Mouse (Mus musculus) stomach, adult 2 months (tissue): Measurements from ENCODE around the gene Cntn1. TPM values are rescaled to one million over a fixed set of nuclear protein-coding genes. Genes with fewer than 3 reads are reported as not detected.

Experiments used
- polyA plus RNA-seq: library from polyadenylated mRNA; depleted of rRNA; stranded (reverse); fragments of >200 nt; gene quantifications from 2 replicates; pipeline ENCODE4 v1.2.3, GENCODE M21; 2012; rRNA removed

Gene Cntn1
- 0.04 and 0.06 TPM in 2 replicates for polyA plus RNA-seq

DNA sequence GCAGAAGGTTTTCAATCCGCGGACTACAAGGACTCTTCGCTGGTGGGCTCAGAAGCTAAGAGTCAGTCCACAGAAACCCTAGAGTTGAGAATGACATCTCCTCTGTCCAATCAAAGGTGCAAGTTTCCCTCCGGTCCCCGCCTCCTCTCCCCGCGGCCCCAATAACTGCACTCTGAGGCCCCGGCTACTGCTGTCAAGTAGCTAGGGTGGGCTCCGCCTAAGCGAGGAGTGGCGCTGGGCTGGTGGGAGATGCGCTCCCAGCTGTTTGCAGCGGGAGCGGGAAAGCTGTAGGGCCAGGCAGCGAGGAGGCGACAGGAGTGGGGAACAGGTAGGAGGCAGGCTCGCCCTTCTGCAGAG is at the start of gene Cntn1:
Gene Cntn1, plus strand, starts transcription at position 170 of the 357 bp plus-strand sequence.

Other genes with a start within 250 kb of the Cntn1 start
- gene Smgc, start 212.9 kb upstream of the Cntn1 start, polyA plus RNA-seq = not detected in 2 replicates